Mouse (Mus musculus) T-cell, adult 2 months (primary cell): ENCODE measurements around the gene Klc4.

Experiments
- DNase-seq: peaks from one replicate; pipeline ENCODE4 v3.0.0; 2022; ENCODE audit warnings: low spot score

The Klc4 gene

GRCm38 (mm10) chr17:46589635-46590314 lies 56.0 kb downstream of the Klc4 start:
- DNase-seq: no peak

GRCm38 (mm10) chr17:46588913-46589312 lies 56.9 kb downstream of the Klc4 start:
- DNase-seq: no peak

- DNase-seq: no peak
Measured at GRCm38 (mm10) chr17:46588173-46588572, 57.6 kb downstream of the Klc4 start.

GRCm38 (mm10) chr17:46586327-46586726 lies 59.5 kb downstream of the Klc4 start:
- no peak for DNase-seq
